Mouse (Mus musculus): ENCODE data around the gene Sun2.

DNA sequence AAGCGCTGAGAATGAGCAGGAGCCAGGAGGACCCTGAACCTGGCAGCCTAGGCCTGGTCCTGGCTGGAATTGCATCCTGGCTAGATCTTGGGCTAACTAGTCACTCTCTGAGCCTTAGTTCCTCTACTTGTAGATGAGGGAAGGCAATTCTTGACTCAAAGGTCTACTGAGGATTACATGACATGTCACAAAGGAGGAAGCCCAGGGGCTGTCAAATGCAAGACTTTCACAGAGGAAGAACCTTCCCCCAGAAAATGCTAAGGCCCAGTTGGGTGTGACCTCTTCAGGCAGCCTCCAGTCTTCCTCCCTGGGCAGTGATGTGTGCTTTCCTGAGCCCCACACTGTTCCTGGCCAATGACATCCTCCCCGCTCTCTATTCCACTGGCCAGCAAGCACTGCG is 14.8 kb upstream of the Sun2 start:
- no peak for TF ChIP-seq POLR2A (IDR thresholded peaks at IDR 0.05; ENCODE audit: low read depth, low read length)
- no peak for TF ChIP-seq CTCF (conservative IDR thresholded peaks at IDR 0.05; ENCODE audit: insufficient read depth, insufficient read length, low read depth, low read length)
